Mouse (Mus musculus) G1E (cell line): Measurements from ENCODE around the gene Thop1.

ENCODE experiments used
- CTCF ChIP-seq: IDR thresholded peaks from 2 replicates; pipeline ENCODE4 v1.5.1; 2012; ENCODE audit warnings: low read depth, low read length, inconsistent platforms, mixed read lengths
- GATA1 ChIP-seq: IDR thresholded peaks from 2 replicates; pipeline ENCODE4 v1.6.1; 2012; ENCODE audit warnings: borderline replicate concordance, low read length, inconsistent platforms, mixed read lengths
- POLR2AphosphoS5 ChIP-seq: IDR thresholded peaks from 2 replicates; pipeline ENCODE4 v1.6.1; 2012; ENCODE audit warnings: low read depth, low read length, inconsistent platforms; ENCODE audit not compliant: insufficient replicate concordance

- TF ChIP-seq CTCF (no peak), POLR2AphosphoS5 (no peak), GATA1 (no peak)
Measured at GRCm38 (mm10) chr10:81055169-81055568, 14.7 kb upstream of the Thop1 start.
